Mouse (Mus musculus): ENCODE measurements at regions not wholly inside any gene's neighbourhood (a gene's known extent, or its start where the extent isn't known, plus 50 kb on each side); places are given as distances from the start of the nearest gene placed in this dataset.

DNA sequence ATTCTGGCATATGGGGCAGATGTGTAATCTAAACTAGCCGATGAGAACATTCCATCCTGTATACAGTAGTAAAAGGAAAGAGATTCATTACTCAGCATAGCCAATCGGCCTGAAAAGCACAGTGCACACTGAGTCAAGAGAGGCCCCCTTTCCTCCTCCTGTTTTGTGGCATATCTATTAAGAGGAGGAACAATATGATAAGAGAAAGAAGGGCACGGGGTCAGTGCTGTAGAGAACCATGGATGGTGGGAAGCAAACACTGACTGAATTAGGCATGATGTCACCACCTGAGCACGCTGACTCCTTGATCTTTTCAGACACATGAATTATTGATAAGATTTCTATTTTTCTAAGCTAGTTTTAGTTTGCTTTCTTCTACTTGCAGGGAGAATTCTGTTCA is 554.5 kb upstream of the Adamts9 start:
- no peak for DNase-seq
- intact Hi-C loops (cut with DNase I): no loop called here

DNA sequence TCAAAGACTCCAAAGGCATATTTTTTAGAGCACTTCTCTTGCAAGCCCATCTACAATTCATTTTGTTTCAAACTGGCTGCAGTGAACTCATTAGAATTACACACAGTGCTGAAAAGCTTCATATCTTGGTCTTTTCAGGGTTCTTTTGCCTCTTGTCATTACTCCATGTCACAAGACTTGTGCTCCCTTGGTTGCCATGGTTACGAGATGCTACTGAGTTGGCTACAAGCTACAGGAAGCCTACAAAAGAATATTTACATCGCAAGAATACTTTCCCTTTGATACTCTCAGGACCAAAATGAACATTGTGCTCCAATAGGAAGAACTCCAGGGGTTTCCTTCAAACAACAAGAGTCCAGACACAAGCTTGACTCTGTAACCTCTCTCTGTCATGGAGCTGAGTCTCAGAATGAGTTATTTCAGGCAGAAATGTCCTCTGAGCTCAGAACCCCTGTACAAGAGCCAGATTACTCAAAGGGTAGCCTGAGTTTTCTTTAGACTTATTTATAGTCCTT is 545.2 kb upstream of the Adamts9 start:
- DNase-seq: peak; percentile 16
- intact Hi-C loops (cut with DNase I): no loop called here

DNA sequence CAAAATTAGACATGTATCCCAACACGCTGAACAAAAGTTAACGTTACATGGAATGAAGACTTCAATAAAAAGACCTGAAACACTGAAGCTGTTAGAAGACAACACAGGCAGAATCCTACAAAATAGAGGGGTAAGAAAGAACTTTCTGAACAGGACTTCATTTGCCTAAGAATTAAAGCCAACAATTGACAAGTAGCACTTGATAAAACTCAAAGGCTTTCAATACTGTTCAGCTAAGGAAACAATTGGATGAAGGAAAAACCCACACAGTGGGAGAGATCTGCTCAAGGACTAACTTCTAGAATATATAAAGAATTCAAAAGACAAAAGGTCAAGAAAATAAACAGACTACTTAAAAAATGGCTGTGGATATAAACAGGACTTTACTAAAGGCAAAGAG is 535.2 kb upstream of the Adamts9 start:
- intact Hi-C loops (cut with DNase I): no loop called here
- no peak for DNase-seq

DNA sequence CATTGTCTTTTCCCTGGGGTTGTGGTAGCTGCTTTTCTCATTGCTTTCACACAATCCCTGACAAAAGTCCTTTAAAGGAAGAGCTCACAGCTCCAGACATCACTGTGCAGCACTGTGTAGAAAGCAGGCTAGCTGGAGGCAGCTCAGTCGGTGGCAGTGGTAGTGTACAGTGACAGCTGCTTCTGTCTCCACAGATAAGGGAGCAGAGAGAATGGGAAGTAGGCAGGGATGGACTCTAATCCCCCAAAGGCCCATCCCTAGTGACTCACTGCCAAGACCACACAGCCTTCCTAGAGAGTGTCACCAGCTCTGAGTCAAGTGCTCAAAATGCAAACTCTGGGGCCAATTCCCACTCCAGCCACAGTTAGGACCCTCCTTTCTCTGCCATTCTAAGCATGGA is 531.7 kb upstream of the Adamts9 start:
- intact Hi-C loops (cut with DNase I): no loop called here
- peak; percentile 21 for DNase-seq

DNA sequence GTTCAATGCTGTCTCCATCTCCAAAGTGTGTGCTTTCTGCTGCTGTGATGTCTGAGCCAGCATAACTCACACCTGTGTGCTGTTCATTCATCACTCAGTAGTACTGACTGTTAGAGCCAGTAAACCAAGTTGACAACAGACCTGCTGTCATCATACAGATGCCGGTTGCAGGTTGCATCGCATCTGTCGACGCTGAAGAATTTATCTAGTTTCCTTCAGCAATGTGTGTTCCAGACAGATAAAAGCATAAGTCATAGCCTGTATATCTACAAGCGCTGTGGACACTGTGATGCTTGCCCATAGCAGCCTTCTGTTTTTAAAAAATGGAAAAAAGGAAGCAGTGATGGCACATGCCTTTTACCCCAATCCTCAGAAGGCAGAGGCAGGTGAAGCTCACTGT is 524.6 kb upstream of the Adamts9 start:
- no peak for DNase-seq
- intact Hi-C loops (cut with DNase I): no loop called here

DNA sequence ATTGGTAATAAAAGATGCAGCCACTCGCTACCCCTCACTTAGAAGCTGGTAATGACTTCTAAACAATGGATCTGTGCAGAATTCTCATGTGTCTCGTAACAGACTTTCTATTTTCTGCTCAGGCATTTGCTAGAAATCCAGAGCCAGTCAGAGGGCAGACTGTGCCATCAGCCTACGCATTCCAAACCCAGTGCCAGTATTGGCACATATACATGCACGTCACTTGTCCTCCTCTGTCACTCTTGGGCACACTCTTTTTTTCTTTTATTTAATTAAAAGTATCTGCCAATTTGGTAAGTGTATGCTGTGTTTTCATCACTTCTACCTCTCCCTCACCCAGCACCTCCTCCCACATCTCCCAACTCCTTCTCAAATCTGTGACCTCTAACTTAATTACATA is 519.6 kb upstream of the Adamts9 start:
- DNase-seq: no peak
- intact Hi-C loops (cut with DNase I): no loop called here

DNA sequence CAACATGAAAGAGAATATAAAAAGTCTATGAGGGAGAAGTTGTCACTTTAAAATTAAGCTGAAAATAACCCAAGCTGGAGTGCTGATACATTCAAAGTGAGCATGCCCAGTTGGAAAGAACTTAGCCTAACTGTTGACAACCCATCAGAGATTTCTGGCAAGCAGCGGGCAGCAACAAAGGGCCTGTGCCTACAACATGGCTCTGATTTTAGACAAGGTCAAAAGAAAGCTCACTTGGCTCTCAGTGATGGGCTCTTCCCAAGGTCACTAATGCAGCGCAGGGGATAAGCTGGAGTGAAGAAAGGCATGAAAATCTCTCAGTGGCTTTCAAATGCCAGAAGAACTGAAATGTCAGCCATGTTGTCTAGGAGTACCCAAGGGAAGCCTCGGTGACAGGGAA is 518.1 kb upstream of the Adamts9 start:
- peak; percentile 5 for DNase-seq
- intact Hi-C loops (cut with DNase I): no loop called here

DNA sequence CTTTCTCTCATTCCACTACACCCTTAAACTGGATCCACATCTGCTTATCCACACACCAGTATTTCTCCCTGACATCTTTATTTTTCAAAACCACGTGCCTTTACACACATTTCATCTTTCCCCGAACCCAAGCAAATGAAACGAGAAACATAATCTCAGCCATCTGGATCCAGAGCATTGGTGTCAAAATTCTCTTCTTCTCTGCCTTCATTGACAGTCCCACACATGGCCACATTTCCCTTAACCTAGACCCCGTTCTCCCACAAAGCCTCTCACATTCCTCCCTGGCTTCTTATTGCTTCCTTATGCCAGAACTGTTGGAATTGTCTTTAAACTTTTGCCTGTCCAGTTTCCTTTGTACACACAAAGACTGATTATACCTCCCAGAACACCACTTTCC is 514.3 kb upstream of the Adamts9 start:
- no peak for DNase-seq
- intact Hi-C loops (cut with DNase I): no loop called here

DNA sequence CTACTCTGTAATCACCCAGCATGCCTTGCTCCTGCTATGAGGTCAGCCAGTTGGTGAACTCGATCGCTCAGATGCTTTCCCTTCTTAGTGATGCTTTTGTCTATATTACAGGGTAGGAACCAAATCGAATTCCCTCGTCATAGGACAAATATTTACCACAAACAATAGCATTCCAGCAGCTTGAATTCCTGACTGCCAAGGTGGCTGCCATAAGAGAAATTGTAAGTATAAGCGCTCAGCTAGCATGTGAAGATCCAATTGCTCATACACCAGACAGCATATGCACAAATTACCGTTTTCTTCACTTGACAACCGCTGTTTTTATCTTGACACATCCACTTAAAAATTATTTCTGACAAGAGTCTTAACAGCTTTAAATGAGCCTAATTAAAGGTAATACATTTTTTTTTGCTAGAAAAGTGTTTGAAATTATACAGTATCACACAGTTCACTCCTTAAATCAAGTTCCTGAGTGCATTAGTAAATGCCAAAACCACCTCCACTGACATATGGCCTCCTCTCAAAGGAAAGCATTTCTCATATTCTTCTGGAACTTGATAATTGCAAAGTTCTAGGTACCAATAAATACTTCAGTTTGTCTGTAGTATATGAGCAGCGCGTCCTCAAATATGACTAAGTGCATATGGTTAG is 513.2 kb upstream of the Adamts9 start:
- intact Hi-C loops (cut with DNase I): no loop called here
- no peak for DNase-seq

DNA sequence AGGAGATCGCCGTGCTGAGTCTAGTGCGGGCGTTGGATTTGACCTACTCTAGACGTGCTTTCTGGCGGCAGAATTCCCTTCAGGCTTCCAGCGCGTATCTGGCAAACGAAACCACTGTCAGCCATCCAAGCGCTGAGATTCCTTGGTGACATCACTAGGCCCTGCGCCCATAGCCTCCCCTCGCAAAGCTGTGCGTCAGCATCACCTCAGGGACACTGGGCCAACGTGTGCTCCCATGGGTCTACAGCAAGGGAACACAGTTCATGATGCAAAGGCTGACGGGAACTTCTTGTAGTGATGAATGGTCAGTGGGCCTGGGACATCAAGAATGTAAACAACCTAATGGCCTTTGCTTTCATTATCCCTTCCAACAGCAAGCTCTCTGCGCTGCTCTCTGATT is 502.3 kb upstream of the Adamts9 start:
- no peak for DNase-seq
- intact Hi-C loops (cut with DNase I): loop anchor here (10.0 kb wide), 1 partner anchor 501 kb away; the partner anchor contains the start of gene Adamts9

DNA sequence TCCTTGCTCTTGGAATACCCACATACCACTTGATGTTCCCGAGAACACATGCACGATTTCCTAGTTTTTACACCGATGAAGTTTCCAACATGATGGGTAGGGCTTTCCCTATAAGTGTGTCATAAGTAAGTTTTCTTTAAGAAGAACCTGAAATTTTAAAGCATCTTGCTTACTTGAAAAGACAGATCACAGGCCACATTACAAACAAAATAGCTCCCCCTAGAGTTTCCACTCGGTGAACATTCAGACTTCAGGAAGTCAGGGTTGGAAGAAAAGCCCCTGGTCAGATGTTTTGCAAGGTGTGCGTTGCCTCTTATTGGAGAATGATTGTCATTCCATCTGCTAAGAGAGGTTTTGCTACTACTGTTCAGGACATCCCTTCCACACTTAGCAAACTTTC is 501.8 kb upstream of the Adamts9 start:
- intact Hi-C loops (cut with DNase I): loop anchor here (10.0 kb wide), 1 partner anchor 500 kb away; the partner anchor contains the start of gene Adamts9

DNA sequence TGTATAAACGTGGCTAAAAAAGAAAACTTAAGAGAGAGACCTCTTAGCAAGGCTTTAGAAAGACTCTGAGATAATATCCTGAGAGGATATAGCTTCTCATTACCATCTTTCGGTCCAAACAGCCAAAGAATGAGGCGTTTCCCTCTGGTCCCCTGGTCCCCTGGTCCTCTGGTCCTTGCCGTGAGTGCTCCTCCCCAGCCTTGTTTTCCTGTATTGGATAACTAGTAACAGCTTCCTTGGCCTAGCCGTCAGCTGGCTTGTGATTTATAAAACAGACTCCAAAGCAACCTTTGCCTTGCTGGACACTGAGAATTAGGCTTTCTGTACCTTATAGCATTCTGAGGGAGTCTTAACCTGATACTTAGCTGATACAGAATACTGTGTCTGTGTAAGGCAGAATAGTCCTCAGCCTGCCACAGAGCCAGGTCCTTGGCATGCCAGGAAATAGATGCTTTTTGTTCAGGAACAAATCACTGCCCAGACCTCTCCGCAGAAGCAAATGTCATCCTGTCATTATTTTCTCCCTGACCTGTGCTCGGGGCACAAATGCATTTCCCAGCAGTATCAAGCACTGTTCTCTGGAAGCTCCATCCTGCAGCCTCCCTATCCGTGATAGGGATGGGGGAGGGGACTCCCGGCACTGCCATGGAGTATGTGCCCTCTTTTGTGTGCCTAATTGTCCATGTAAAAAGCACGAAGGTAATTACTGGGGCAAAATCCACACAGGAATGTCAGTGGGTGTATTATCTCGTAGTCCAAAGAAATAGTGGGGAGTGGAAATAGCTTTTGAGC is 500.7 kb upstream of the Adamts9 start:
- DNase-seq: peak; percentile 3
- intact Hi-C loops (cut with DNase I): loop anchor here (10.0 kb wide), 1 partner anchor 499 kb away; the partner anchor contains the start of gene Adamts9

More for the DNA sequence above, 501.8 kb upstream of the Adamts9 start:
- no peak for DNase-seq

DNA sequence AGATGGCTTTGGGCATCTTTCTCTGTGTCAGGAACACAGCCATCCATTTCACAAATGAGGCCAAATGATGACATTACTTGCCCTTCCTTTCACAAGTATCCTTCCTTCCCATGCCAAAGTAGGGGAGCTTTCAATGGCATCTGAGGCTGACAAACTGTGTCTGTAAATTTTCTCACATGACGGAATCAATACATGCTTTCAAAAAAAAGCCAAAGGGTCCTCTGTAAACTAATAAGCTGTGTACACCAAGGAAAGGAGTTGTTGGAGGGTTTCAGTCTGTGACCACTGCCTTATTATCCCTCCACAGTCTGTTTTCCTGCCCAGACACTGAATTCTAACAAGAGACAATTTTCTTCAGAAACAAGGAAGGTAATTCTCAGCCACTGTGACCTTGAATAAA is 490.2 kb upstream of the Adamts9 start:
- DNase-seq: no peak
- intact Hi-C loops (cut with DNase I): loop anchor here (10.0 kb wide), 1 partner anchor 639 kb away; no protein-coding TSS in a partner anchor

DNA sequence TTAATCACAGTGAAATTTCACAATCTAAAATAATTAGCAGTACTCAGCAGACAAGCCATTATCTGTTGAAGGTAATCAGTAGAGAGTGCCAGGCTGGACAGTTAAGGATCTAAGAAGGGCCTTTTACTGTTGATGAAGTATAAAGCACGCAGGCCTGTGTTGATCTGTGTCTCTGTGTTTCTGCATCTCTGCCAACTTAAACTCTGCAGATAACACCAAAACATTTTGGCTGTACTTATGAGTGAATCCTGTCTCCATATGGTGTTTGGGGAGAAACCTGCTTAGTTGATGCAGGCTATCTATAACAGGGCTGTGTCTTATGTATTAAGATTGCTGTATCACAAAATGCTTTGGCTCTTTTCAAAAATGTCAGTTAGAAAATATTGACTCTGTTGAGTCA is 482.8 kb upstream of the Adamts9 start:
- no peak for DNase-seq

DNA sequence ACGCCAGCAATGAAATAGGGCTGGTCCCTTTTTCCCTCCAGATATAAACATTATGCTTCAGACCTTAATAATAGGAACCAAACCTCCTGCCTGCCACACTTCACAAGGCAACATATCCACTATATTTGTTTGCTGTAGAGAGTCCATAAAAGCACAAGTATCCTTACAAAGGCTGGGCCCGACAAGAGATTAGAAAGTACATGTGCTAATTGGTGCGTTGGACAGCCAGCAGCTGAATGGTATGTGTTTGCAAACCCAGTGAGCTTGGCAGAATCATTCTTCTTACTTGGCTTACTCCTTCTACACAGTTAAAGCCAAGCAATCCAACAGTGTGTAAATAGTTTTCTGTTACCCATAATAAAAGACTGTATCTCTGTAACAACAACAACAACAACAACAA is 479.6 kb upstream of the Adamts9 start:
- intact Hi-C loops (cut with DNase I): no loop called here
- no peak for DNase-seq

More for the DNA sequence above, 482.8 kb upstream of the Adamts9 start:
- intact Hi-C loops (cut with DNase I): no loop called here

DNA sequence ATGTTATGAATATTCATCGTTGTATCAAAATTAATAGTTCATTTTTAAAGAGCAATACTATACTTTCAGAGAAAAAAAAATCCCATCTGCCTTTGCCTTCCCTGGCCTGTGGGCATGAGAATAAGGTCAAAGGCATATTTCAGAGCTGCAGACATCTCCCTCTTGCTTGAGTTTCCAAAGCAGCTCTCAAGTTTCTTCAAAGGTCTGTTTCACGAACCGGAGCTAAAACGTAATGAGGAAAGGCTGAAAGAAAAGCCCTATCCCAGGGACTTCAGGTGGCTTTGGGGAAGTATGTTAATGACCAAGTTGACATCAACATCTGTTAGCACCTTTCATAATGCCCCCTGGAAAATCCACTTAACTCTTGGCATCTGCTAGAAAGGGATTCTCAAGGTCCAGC is 479.0 kb upstream of the Adamts9 start:
- intact Hi-C loops (cut with DNase I): no loop called here
- DNase-seq: no peak

DNA sequence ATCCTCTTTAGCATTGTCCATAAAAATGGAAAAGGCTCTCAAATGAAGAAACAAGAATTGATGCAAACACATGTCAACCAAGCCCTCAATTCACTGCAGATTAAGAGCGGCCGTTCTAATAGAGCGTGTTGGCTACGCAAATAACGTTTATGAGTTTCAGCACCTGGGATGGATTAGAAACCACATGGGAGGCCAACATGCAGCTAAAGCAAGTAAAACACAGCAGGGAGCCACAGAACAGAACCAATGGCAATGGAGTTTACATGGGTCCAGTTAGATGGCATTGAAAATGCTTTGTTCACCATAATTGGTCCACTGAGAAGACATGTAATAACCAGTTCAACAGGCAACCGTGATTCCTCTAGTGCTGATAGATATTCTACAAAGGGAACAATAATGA is 474.3 kb upstream of the Adamts9 start:
- no peak for DNase-seq
- intact Hi-C loops (cut with DNase I): no loop called here

DNA sequence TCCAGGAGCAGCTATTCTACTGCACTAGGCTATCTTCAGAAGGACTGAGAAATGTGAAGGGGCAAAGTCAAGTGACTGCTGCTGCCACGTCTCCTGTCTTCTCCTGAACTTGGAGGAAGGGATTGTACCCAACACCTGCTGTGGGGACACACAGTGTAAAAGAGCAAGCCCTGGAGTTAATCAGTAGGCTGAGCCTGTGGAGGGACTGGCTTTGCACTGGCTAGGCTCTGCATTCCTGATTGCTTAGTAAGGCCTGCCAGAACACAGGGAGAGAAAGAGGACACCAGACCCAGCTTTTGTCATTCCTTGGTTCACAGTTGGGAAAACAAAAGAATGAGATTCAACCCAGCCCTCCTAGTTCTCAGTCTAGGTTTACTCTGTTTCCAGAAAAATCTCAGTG is 472.7 kb upstream of the Adamts9 start:
- intact Hi-C loops (cut with DNase I): no loop called here
- no peak for DNase-seq

DNA sequence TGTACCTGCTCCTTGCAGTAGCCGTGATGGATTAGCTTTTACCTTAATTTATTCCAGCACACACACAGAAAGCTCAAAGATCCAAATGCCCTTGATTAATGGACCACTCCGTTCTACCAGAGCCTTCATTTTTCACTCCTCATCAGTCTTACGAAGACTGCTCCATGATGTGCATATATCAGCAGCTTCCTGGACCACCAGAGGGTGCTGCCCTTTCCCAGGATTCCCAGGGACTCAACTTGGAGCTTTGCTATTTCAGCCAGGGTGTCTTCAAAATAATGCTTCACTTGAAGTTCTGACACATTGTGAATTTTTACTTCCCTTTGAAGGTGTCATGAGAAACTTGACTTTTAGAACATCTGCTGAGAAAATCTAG is 467.8 kb upstream of the Adamts9 start:
- no peak for DNase-seq
- intact Hi-C loops (cut with DNase I): no loop called here

DNA sequence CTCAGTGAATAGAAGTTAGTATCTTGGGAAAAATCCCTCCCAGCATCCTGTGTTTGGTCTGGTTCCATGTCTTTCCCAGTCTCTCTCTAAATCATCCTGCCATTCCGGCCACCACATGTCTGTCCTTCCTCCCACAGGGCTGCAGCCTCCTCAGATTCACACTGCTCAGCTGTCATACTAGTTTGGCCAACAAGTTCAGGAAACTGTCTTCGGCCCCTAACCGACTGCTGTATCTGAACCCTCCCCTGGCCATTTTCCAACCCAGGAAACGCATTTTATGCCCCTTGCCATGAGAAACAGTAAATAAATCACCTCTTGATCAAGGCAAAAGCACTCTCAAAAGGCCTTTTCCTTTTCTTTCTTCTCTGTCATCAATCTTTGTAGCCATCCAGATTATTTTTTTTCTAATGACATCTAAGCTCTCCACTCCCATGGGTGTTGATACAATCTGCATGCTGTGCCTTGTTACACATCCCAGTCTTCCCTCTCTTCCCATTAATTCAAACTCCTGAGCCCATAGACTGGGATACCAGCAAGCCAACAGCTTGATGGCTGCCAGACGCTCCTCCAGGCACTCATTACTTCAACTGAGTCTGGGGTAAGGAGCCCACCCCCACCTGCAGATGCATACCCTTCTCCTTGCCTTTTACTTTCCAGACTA is 467.3 kb upstream of the Adamts9 start:
- intact Hi-C loops (cut with DNase I): no loop called here
- DNase-seq: no peak

DNA sequence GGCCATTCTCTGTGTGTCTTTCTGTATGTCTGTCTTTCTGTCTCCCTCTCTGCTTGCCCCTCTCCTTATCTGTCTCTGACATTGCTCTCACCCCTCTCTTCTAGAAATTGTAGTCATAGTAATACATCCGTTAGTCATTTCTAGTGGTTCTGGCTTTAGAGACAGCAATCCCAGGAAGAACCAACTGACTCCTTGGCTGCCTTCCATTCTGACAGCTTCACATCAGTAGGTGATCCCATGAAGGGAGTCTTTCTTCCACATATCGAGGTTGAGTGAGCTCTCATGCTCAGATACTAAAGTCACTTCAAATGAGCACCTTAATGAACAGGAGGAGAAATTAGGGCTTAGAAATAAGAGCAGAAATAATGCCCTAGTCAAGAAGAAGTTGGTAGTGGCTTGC is 455.3 kb upstream of the Adamts9 start:
- intact Hi-C loops (cut with DNase I): no loop called here
- DNase-seq: no peak

DNA sequence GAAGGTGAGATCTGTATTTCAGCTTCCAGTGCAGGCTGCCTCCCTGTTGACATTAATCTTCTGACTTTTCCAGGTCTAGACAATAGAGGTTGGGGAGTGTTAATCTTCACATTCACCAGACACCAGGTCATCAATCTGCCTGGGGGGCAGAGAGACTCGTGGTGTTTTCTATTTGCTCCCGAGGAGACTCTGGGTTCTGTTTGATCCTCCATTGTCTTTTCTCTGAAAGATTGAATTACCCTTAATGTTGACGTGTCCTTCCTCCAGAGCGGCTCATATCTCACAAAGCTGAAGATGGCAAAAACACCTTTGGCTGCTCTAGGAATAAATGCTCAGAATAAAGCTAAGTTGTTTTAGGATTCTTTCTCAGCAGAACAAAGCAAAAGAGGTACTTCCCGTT is 453.8 kb upstream of the Adamts9 start:
- intact Hi-C loops (cut with DNase I): no loop called here
- DNase-seq: no peak
